Mouse (Mus musculus) CH12.LX (cell line): Measurements from ENCODE around the gene Ccdc141. TPM values are rescaled to one million over a fixed set of nuclear protein-coding genes. Genes with fewer than 3 reads are reported as not detected.

Experiments used
- DNase-seq: peaks from one replicate; pipeline ENCODE4 v3.0.0-alpha.2; 2013; ENCODE audit errors: extremely low read depth
- H3K27ac ChIP-seq: 2 replicates; pipeline ENCODE4 v1.5.1; 2012; ENCODE audit warnings: low read depth, mild to moderate bottlenecking, control low read depth, moderate library complexity; ENCODE audit not compliant: insufficient read depth
- H3K27me3 ChIP-seq: replicated peaks from 2 replicates; pipeline ENCODE3; 2012; ENCODE audit warnings: inconsistent platforms
- H3K36me3 ChIP-seq, 2 experiments: replicated peaks in 1 of 2; 2 replicates each; pipeline versions ENCODE3 to v1.6.1; 2012; ENCODE audit warnings: inconsistent platforms in 1 of 2, low read length in 1 of 2, mild to moderate bottlenecking in 1 of 2, mixed read lengths in 1 of 2, moderate library complexity in 1 of 2; ENCODE audit not compliant: control insufficient read depth in 1 of 2, insufficient read depth in 1 of 2
- H3K4me1 ChIP-seq, 2 experiments: 2 replicates each; pipeline ENCODE4 v1.6.1; 2012; ENCODE audit warnings: inconsistent platforms in 1 of 2, moderate library complexity in 1 of 2; ENCODE audit not compliant: insufficient read depth in 2 of 2, control insufficient read depth in 1 of 2
- H3K4me2 ChIP-seq: 2 replicates; pipeline ENCODE4 v1.6.1; 2012; ENCODE audit warnings: low read depth, mild to moderate bottlenecking, control low read depth; ENCODE audit not compliant: poor library complexity, insufficient read depth, severe bottlenecking
- H3K4me3 ChIP-seq, 3 experiments: fragments of 150-350 bp in 1 of 3; sonication (generic) in 1 of 3; replicated peaks in 1 of 3; 2 replicates each; pipeline versions ENCODE3 to v1.5.1; 2011 to 2012; ENCODE audit warnings: low read depth in 2 of 3, low read length in 2 of 3, mild to moderate bottlenecking in 2 of 3, moderate library complexity in 2 of 3, control low read depth in 1 of 3, improper control_type of control experiment in 1 of 3, inconsistent platforms in 1 of 3, mixed read lengths in 1 of 3; ENCODE audit not compliant: poor library complexity in 1 of 3
- H3K79me2 ChIP-seq: replicated peaks from 2 replicates; pipeline ENCODE4 v1.6.1; 2012; ENCODE audit warnings: mild to moderate bottlenecking, moderate library complexity; ENCODE audit not compliant: control insufficient read depth, poor library complexity, insufficient read depth, severe bottlenecking; ENCODE audit errors: extremely low read depth
- H3K9ac ChIP-seq: 2 replicates; pipeline ENCODE4 v1.6.1; 2012; ENCODE audit warnings: low read depth, mild to moderate bottlenecking, control low read depth, moderate library complexity; ENCODE audit not compliant: insufficient read depth
- H3K9me3 ChIP-seq: replicated peaks from 2 replicates; pipeline ENCODE3; 2012; ENCODE audit warnings: low read length, inconsistent platforms, mixed read lengths
- BHLHE40 ChIP-seq: IDR thresholded peaks from 2 replicates; pipeline ENCODE4 v1.6.1; 2011; ENCODE audit warnings: mild to moderate bottlenecking, low read depth, low read length, improper control_type of control experiment
- CHD1 ChIP-seq: IDR thresholded peaks from 2 replicates; pipeline ENCODE4 v1.6.1; 2012; ENCODE audit warnings: low read depth, low read length, improper control_type of control experiment, inconsistent platforms
- E2F4 ChIP-seq: IDR thresholded peaks from 2 replicates; pipeline ENCODE4 v1.6.1; 2011; ENCODE audit warnings: low read depth, low read length, improper control_type of control experiment; ENCODE audit not compliant: insufficient replicate concordance
- ELF1 ChIP-seq: IDR thresholded peaks from 2 replicates; pipeline ENCODE4 v1.6.1; 2014; ENCODE audit warnings: low read depth, mild to moderate bottlenecking, inconsistent platforms, low read length, improper control_type of control experiment
- EP300 ChIP-seq: IDR thresholded peaks from 2 replicates; pipeline ENCODE4 v1.6.1; 2011; ENCODE audit warnings: low read length, improper control_type of control experiment
- GABPA ChIP-seq: IDR thresholded peaks from 2 replicates; pipeline ENCODE4 v1.6.1; 2012; ENCODE audit warnings: low read depth, low read length, improper control_type of control experiment, inconsistent platforms; ENCODE audit not compliant: insufficient replicate concordance
- IRF4 ChIP-seq: IDR thresholded peaks from 2 replicates; pipeline ENCODE4 v1.6.1; 2014; ENCODE audit warnings: low read depth, mild to moderate bottlenecking, inconsistent platforms, low read length, improper control_type of control experiment
- JUND ChIP-seq: conservative IDR thresholded peaks from 2 replicates; pipeline ENCODE4 v1.6.1; 2011; ENCODE audit warnings: low read depth, low read length, improper control_type of control experiment
- MAFK ChIP-seq: IDR thresholded peaks from 2 replicates; pipeline ENCODE4 v1.6.1; 2011; ENCODE audit warnings: low read length, improper control_type of control experiment; ENCODE audit not compliant: insufficient replicate concordance
- MAX ChIP-seq: IDR thresholded peaks from 2 replicates; pipeline ENCODE4 v1.6.1; 2011; ENCODE audit warnings: low read length, improper control_type of control experiment
- MAZ ChIP-seq: IDR thresholded peaks from 2 replicates; pipeline ENCODE4 v1.6.1; 2012; ENCODE audit warnings: low read depth, mild to moderate bottlenecking, inconsistent platforms, low read length, improper control_type of control experiment, moderate library complexity
- MEF2A ChIP-seq: IDR thresholded peaks from 2 replicates; pipeline ENCODE4 v1.6.1; 2014; ENCODE audit warnings: low read depth, mild to moderate bottlenecking, inconsistent platforms, low read length, improper control_type of control experiment, borderline replicate concordance
- MXI1 ChIP-seq: IDR thresholded peaks from 2 replicates; pipeline ENCODE4 v1.6.1; 2011; ENCODE audit warnings: mild to moderate bottlenecking, low read depth, low read length, improper control_type of control experiment
- NELFE ChIP-seq: IDR thresholded peaks from 2 replicates; pipeline ENCODE4 v1.6.1; 2011; ENCODE audit warnings: low read depth, low read length, improper control_type of control experiment
- POLR2A ChIP-seq: IDR thresholded peaks from 2 replicates; pipeline ENCODE4 v1.6.1; 2011; ENCODE audit warnings: low read depth, mild to moderate bottlenecking, improper control_type of control experiment, low read length
- POLR2AphosphoS2 ChIP-seq: IDR thresholded peaks from 2 replicates; pipeline ENCODE4 v1.6.1; 2011; ENCODE audit warnings: low read depth, low read length, improper control_type of control experiment
- RCOR1 ChIP-seq: conservative IDR thresholded peaks from 2 replicates; pipeline ENCODE4 v1.6.1; 2012; ENCODE audit warnings: low read depth, mild to moderate bottlenecking, inconsistent platforms, low read length, improper control_type of control experiment
- SMC3 ChIP-seq: IDR thresholded peaks from 2 replicates; pipeline ENCODE4 v1.6.1; 2011; ENCODE audit warnings: low read depth, low read length, improper control_type of control experiment
- TBP ChIP-seq: conservative IDR thresholded peaks from 2 replicates; pipeline ENCODE4 v1.6.1; 2011; ENCODE audit warnings: low read depth, low read length, improper control_type of control experiment
- TCF12 ChIP-seq: IDR thresholded peaks from 2 replicates; pipeline ENCODE4 v1.6.1; 2014; ENCODE audit warnings: low read depth, mild to moderate bottlenecking, inconsistent platforms, low read length, improper control_type of control experiment
- ZC3H11A ChIP-seq: IDR thresholded peaks from 2 replicates; pipeline ENCODE4 v1.6.1; 2012; ENCODE audit warnings: low read depth, mild to moderate bottlenecking, inconsistent platforms, low read length, improper control_type of control experiment
- ZKSCAN1 ChIP-seq: IDR thresholded peaks from 2 replicates; pipeline ENCODE4 v1.6.1; 2012; ENCODE audit warnings: low read depth, inconsistent platforms, low read length, improper control_type of control experiment, borderline replicate concordance
- ZMIZ1 ChIP-seq: IDR thresholded peaks from 2 replicates; pipeline ENCODE4 v1.6.1; 2012; ENCODE audit warnings: low read depth, mild to moderate bottlenecking, inconsistent platforms, low read length, improper control_type of control experiment
- dilution Hi-C: fragments of 300-500 bp; cut with MboI; formaldehyde crosslinking; loops from 2 replicates; pipeline ENCODE4 v1.14.3; 2020; ENCODE audit warnings: low sequenced_read_pairs; ENCODE audit not compliant: extremely low pct_unique_long_range_greater_than_20kb, extremely low pct_ligation_motif_present
- in situ Hi-C: fragments of 300-500 bp; cut with MboI; formaldehyde crosslinking; loops from 3 replicates; pipeline ENCODE4 v1.14.3; 2019; ENCODE audit warnings: low sequenced_read_pairs, low pct_ligation_motif_present, low pct_unique_long_range_greater_than_20kb, mixed read lengths
- polyA plus RNA-seq: library from polyadenylated mRNA; unstranded; fragments of >175 nt; gene quantifications from 2 replicates; pipeline ENCODE4 v1.2.1, GENCODE M21; 2012; ENCODE audit warnings: low read depth; ENCODE audit not compliant: insufficient read length
- total RNA-seq, 2 experiments: library from RNA; depleted of rRNA; stranded (reverse); fragments of 300-350 nt in 1 of 2; fragments of >200 nt in 1 of 2; gene quantifications; 2 replicates each; pipeline ENCODE4 v1.2.3; 2012 to 2014

Ccdc141 gene
- total and polyA plus RNA-seq, 3 experiments = not detected

DNA sequence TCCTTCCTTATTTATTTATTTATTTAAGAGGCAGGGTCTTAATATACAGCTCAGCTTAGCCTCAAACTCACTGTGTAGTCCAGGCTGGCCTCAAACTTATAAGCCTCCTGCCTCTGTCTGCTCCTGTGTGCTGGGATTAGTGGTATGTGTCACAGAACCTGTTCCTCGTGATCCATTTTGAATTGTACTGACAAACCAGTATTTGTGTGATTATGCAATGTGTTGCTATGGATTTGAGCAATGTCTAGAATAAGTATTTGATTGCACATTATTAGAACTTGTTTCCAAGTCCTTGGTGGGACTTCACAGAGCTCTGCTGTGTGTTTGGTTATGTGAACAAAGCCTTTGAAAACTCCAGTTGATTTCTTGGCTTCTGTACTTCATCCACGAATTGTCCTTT lies 167.3 kb downstream of the Ccdc141 start:
- no peak overlapping the region for H3K4me3 ChIP-seq
- no peak for DNase-seq
- no peak overlapping the region for H3K4me2 ChIP-seq
- TF ChIP-seq NELFE = no peak
- TF ChIP-seq GABPA = no peak
- H3K9ac ChIP-seq = no peak overlapping the region
- H3K4me1 ChIP-seq = peaks cover 3 to 5% of the 10 kb centered on the region in 2 experiments; a peak in 1 of 4 replicates
- H3K27me3 ChIP-seq = no peaks in the 10 kb centered on the region
- in situ Hi-C loops (no loop called here), dilution Hi-C loops (no loop called here)
- no peaks in the 10 kb centered on the region for H3K79me2 ChIP-seq
- no peak overlapping the region for H3K27ac ChIP-seq
- H3K9me3 ChIP-seq = no peaks in the 10 kb centered on the region
- H3K36me3 ChIP-seq = no peaks in the 10 kb centered on the region

- no peaks in the 10 kb centered on the region for H3K79me2 ChIP-seq
- no peaks in the 10 kb centered on the region for H3K36me3 ChIP-seq
Measured at GRCm38 (mm10) chr2:76998351-76998750, 172.1 kb downstream of the Ccdc141 start.

DNA sequence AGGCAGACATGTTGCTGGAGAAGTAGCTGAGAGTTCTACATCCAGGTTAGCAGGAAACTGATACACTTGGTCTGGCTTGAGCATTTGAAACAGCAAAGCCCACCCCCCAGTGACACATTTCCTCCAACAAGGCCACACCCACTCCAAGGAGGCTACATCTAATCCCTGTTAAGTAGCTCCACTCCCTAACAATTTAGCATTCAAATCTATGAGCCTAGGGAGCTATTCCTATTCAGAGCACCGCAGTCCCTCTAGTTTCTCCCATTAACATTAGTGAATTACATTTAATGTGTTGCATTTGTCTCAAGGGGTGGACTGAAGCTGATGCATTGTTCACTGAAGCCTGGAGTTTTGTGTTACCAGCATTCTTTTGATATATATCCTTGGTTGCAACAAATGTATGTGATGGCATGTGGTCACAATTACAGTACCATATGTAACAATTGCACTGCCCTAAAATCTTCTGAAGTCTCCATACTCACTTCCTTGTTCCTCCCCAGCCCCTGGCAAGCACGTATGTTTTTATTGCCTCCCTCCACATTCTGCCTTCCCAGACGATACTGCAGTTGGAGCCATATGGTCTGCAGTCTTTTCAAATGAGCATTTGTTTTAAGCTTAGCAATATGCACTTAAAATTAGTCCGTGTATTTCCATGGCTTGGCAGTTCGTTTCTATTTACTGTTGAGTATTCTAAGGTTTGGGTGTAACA lies 177.8 kb downstream of the Ccdc141 start:
- no peak overlapping the region for H3K4me2 ChIP-seq
- no peak for TF ChIP-seq SMC3
- TF ChIP-seq ELF1 = no peak
- TF ChIP-seq MAX = no peak
- no peak for TF ChIP-seq RCOR1
- TF ChIP-seq TBP = no peak
- no peak for TF ChIP-seq MEF2A
- no peak for TF ChIP-seq CHD1
- TF ChIP-seq JUND = no peak
- no peak for TF ChIP-seq IRF4
- no peak for TF ChIP-seq ZMIZ1
- TF ChIP-seq ZC3H11A = no peak
- no peaks in the 10 kb centered on the region for H3K27me3 ChIP-seq
- no peak overlapping the region for H3K4me3 ChIP-seq
- no peaks in the 10 kb centered on the region for H3K79me2 ChIP-seq
- dilution Hi-C loops = no loop called here
- no peak overlapping the region for H3K27ac ChIP-seq
- H3K36me3 ChIP-seq = no peaks in the 10 kb centered on the region
- in situ Hi-C loops = no loop called here
- peaks cover 0 to 3% of the 10 kb centered on the region in 2 experiments; a peak in 1 of 4 replicates for H3K4me1 ChIP-seq
- H3K9me3 ChIP-seq = no peaks in the 10 kb centered on the region
- H3K9ac ChIP-seq = no peak overlapping the region
- DNase-seq = no peak

More at GRCm38 (mm10) chr2:76998351-76998750, 172.1 kb downstream of the Ccdc141 start:
- Histone ChIP-seq H3K4me2 (no peak overlapping the region), H3K4me3 (no peak overlapping the region), H3K27me3 (no peaks in the 10 kb centered on the region), H3K9me3 (no peaks in the 10 kb centered on the region), H3K27ac (no peak overlapping the region), H3K9ac (no peak overlapping the region), H3K4me1 (peaks cover 3 to 8% of the 10 kb centered on the region in 2 experiments; a peak in 1 of 4 replicates)
- dilution Hi-C loops = no loop called here
- TF ChIP-seq MXI1 (no peak), POLR2AphosphoS2 (no peak), ZKSCAN1 (no peak), BHLHE40 (no peak), EP300 (no peak), TCF12 (no peak), MAZ (no peak), E2F4 (no peak), ELF1 (no peak), ZMIZ1 (no peak), MAFK (no peak), POLR2A (no peak)
- in situ Hi-C loops = no loop called here
- DNase-seq = no peak
